Mouse (Mus musculus): Measurements from ENCODE around the gene Mier1.

GRCm38 (mm10) chr4:103119229-103120027 lies 5.2 kb downstream of the Mier1 start:
- TF ChIP-seq CTCF (IDR thresholded peaks at IDR 0.05; ENCODE audit: insufficient read depth, low read length) (no peak), POLR2A (IDR thresholded peaks at IDR 0.05; ENCODE audit: borderline replicate concordance, extremely low read depth, low read depth, low read length) (peak; percentile 77)
